Mouse (Mus musculus): Measurements from ENCODE around the gene Kcnj8. TPM values are rescaled to one million over a fixed set of nuclear protein-coding genes. Genes with fewer than 3 reads are reported as not detected.

The Kcnj8 gene
- polyA plus RNA-seq (2014; fragmentation: Nextera tagmentation; extraction: Ambion mirVana): 2.8 and 3.2 TPM in 2 replicates

GRCm38 (mm10) chr6:142571055-142571618, at the start of gene Kcnj8:
Kcnj8 (minus strand) TSS chr6:142571614.
- Histone ChIP-seq H3K27ac (replicated peaks; ENCODE audit: low read depth, low read length) (no peak within 1 kb of the TSS), H3K9ac (replicated peaks; ENCODE audit: low read length) (peak within 1 kb of the TSS; percentile 30)

GRCm38 (mm10) chr6:142616659-142617058, 45.2 kb upstream of the Kcnj8 start:
- Histone ChIP-seq H3K4me2 (ENCODE audit: low read depth, low read length) (no peak overlapping the region), H3K9me3 (replicated peaks; ENCODE audit: control insufficient read depth, low read length) (no peaks in the 10 kb centered on the region), H3K36me3 (replicated peaks; ENCODE audit: control insufficient read depth, insufficient read depth, low read depth, low read length) (no peaks in the 10 kb centered on the region), H3K4me1 (ENCODE audit: control insufficient read depth, insufficient read depth, low read length) (no peaks in the 10 kb centered on the region), H3K9ac (replicated peaks; ENCODE audit: low read length) (no peak overlapping the region), H3K27me3 (ENCODE audit: control insufficient read depth, insufficient read depth, low read length) (no peaks in the 10 kb centered on the region), H3K4me3 (ENCODE audit: low read depth, low read length) (no peak overlapping the region), H3K27ac (replicated peaks; ENCODE audit: low read depth, low read length) (no peak overlapping the region)
- DNase-seq (ENCODE audit: low spot score): no peak
- WGBS: 55% methylated on average over 3 of the region's 3 CpGs
- ATAC-seq (replicated peaks; ENCODE audit: insufficient number of reproducible peaks, low FRiP score, low TSS enrichment, low read depth): no peak

More at GRCm38 (mm10) chr6:142571055-142571618, at the start of gene Kcnj8:
- no peaks in the 10 kb centered on the region for H3K9me3 ChIP-seq (replicated peaks; ENCODE audit: control insufficient read depth, low read length)
- peak within 1 kb of the TSS; percentile 43 for H3K4me3 ChIP-seq (ENCODE audit: low read depth, low read length)
- H3K4me2 ChIP-seq (ENCODE audit: low read depth, low read length): peak within 1 kb of the TSS; percentile 59
- DNase-seq (ENCODE audit: low spot score) (peak; percentile 66), ATAC-seq (replicated peaks; ENCODE audit: insufficient number of reproducible peaks, low FRiP score, low TSS enrichment, low read depth) (peak; percentile 88)
- WGBS: under 1% methylated on average over 34 of the region's 34 CpGs
- H3K4me1 ChIP-seq (ENCODE audit: control insufficient read depth, insufficient read depth, low read length): no peaks in the 10 kb centered on the region
- H3K36me3 ChIP-seq (replicated peaks; ENCODE audit: control insufficient read depth, insufficient read depth, low read depth, low read length): no peaks in the 10 kb centered on the region
- H3K27me3 ChIP-seq (ENCODE audit: control insufficient read depth, insufficient read depth, low read length): peaks cover 12% of the 10 kb centered on the region

- Histone ChIP-seq H3K4me3 (ENCODE audit: low read depth, low read length) (no peak overlapping the region), H3K27me3 (ENCODE audit: control insufficient read depth, insufficient read depth, low read length) (no peaks in the 10 kb centered on the region), H3K4me1 (ENCODE audit: control insufficient read depth, insufficient read depth, low read length) (no peaks in the 10 kb centered on the region), H3K9me3 (replicated peaks; ENCODE audit: control insufficient read depth, low read length) (no peaks in the 10 kb centered on the region), H3K36me3 (replicated peaks; ENCODE audit: control insufficient read depth, insufficient read depth, low read depth, low read length) (no peaks in the 10 kb centered on the region), H3K4me2 (ENCODE audit: low read depth, low read length) (no peak overlapping the region), H3K27ac (replicated peaks; ENCODE audit: low read depth, low read length) (no peak overlapping the region), H3K9ac (replicated peaks; ENCODE audit: low read length) (no peak overlapping the region)
- ATAC-seq (replicated peaks; ENCODE audit: insufficient number of reproducible peaks, low FRiP score, low TSS enrichment, low read depth) (no peak), DNase-seq (ENCODE audit: low spot score) (no peak)
- WGBS: 78% methylated on average over 10 of the region's 10 CpGs
These were observed 42.9 kb upstream of the Kcnj8 start for GRCm38 (mm10) chr6:142614324-142614723.

GRCm38 (mm10) chr6:142612366-142612765, 41.0 kb upstream of the Kcnj8 start:
- WGBS: 90% methylated on average over 8 of the region's 8 CpGs
- Histone ChIP-seq H3K27ac (replicated peaks; ENCODE audit: low read depth, low read length) (no peak overlapping the region), H3K4me2 (ENCODE audit: low read depth, low read length) (no peak overlapping the region), H3K9ac (replicated peaks; ENCODE audit: low read length) (no peak overlapping the region), H3K4me1 (ENCODE audit: control insufficient read depth, insufficient read depth, low read length) (no peaks in the 10 kb centered on the region), H3K4me3 (ENCODE audit: low read depth, low read length) (no peak overlapping the region), H3K36me3 (replicated peaks; ENCODE audit: control insufficient read depth, insufficient read depth, low read depth, low read length) (no peaks in the 10 kb centered on the region), H3K27me3 (ENCODE audit: control insufficient read depth, insufficient read depth, low read length) (no peaks in the 10 kb centered on the region), H3K9me3 (replicated peaks; ENCODE audit: control insufficient read depth, low read length) (no peaks in the 10 kb centered on the region)
- no peak for DNase-seq (ENCODE audit: low spot score)
- ATAC-seq (replicated peaks; ENCODE audit: insufficient number of reproducible peaks, low FRiP score, low TSS enrichment, low read depth): no peak

- peak; percentile 61 for ATAC-seq (replicated peaks; ENCODE audit: insufficient number of reproducible peaks, low FRiP score, low TSS enrichment, low read depth)
- WGBS: 56% methylated on average over 9 of the region's 9 CpGs
- no peak overlapping the region for H3K4me2 ChIP-seq (ENCODE audit: low read depth, low read length)
- H3K4me3 ChIP-seq (ENCODE audit: low read depth, low read length): no peak overlapping the region
- H3K4me1 ChIP-seq (ENCODE audit: control insufficient read depth, insufficient read depth, low read length): no peaks in the 10 kb centered on the region
- no peaks in the 10 kb centered on the region for H3K27me3 ChIP-seq (ENCODE audit: control insufficient read depth, insufficient read depth, low read length)
- no peak overlapping the region for H3K9ac ChIP-seq (replicated peaks; ENCODE audit: low read length)
- H3K27ac ChIP-seq (replicated peaks; ENCODE audit: low read depth, low read length): peak overlapping the region; percentile 52; the same call in 1 of the 2 replicates
- no peaks in the 10 kb centered on the region for H3K36me3 ChIP-seq (replicated peaks; ENCODE audit: control insufficient read depth, insufficient read depth, low read depth, low read length)
- no peaks in the 10 kb centered on the region for H3K9me3 ChIP-seq (replicated peaks; ENCODE audit: control insufficient read depth, low read length)
- DNase-seq (ENCODE audit: low spot score): peak; percentile 61
These were observed 38.3 kb upstream of the Kcnj8 start for GRCm38 (mm10) chr6:142609401-142610373.

- no peaks in the 10 kb centered on the region for H3K9me3 ChIP-seq (replicated peaks; ENCODE audit: control insufficient read depth, low read length)
- 68% methylated on average over 7 of the region's 7 CpGs for WGBS
- no peak overlapping the region for H3K9ac ChIP-seq (replicated peaks; ENCODE audit: low read length)
- H3K4me1 ChIP-seq (ENCODE audit: control insufficient read depth, insufficient read depth, low read length): no peaks in the 10 kb centered on the region
- no peak overlapping the region for H3K4me3 ChIP-seq (ENCODE audit: low read depth, low read length)
- no peak overlapping the region for H3K4me2 ChIP-seq (ENCODE audit: low read depth, low read length)
- H3K27me3 ChIP-seq (ENCODE audit: control insufficient read depth, insufficient read depth, low read length): no peaks in the 10 kb centered on the region
- H3K27ac ChIP-seq (replicated peaks; ENCODE audit: low read depth, low read length): no peak overlapping the region
- ATAC-seq (replicated peaks; ENCODE audit: insufficient number of reproducible peaks, low FRiP score, low TSS enrichment, low read depth): no peak
- no peak for DNase-seq (ENCODE audit: low spot score)
- no peaks in the 10 kb centered on the region for H3K36me3 ChIP-seq (replicated peaks; ENCODE audit: control insufficient read depth, insufficient read depth, low read depth, low read length)
These were observed 35.7 kb upstream of the Kcnj8 start for GRCm38 (mm10) chr6:142607080-142607479.

GRCm38 (mm10) chr6:142602772-142603171, 31.4 kb upstream of the Kcnj8 start:
- Histone ChIP-seq H3K4me3 (ENCODE audit: low read depth, low read length) (no peak overlapping the region), H3K9ac (replicated peaks; ENCODE audit: low read length) (no peak overlapping the region)
- WGBS: 67% methylated on average over 6 of the region's 6 CpGs

GRCm38 (mm10) chr6:142578831-142579230, 7.4 kb upstream of the Kcnj8 start:
- Histone ChIP-seq H3K36me3 (replicated peaks; ENCODE audit: control insufficient read depth, insufficient read depth, low read depth, low read length) (no peaks in the 10 kb centered on the region), H3K4me3 (ENCODE audit: low read depth, low read length) (no peak overlapping the region), H3K27me3 (ENCODE audit: control insufficient read depth, insufficient read depth, low read length) (no peaks in the 10 kb centered on the region), H3K27ac (replicated peaks; ENCODE audit: low read depth, low read length) (no peak overlapping the region), H3K4me2 (ENCODE audit: low read depth, low read length) (no peak overlapping the region), H3K4me1 (ENCODE audit: control insufficient read depth, insufficient read depth, low read length) (no peaks in the 10 kb centered on the region), H3K9ac (replicated peaks; ENCODE audit: low read length) (no peak overlapping the region), H3K9me3 (replicated peaks; ENCODE audit: control insufficient read depth, low read length) (no peaks in the 10 kb centered on the region)
- ATAC-seq (replicated peaks; ENCODE audit: insufficient number of reproducible peaks, low FRiP score, low TSS enrichment, low read depth): no peak
- WGBS: 77% methylated on average over 4 of the region's 4 CpGs
- no peak for DNase-seq (ENCODE audit: low spot score)

More at GRCm38 (mm10) chr6:142602772-142603171, 31.4 kb upstream of the Kcnj8 start:
- Histone ChIP-seq H3K27ac (replicated peaks; ENCODE audit: low read depth, low read length) (no peak overlapping the region), H3K4me2 (ENCODE audit: low read depth, low read length) (no peak overlapping the region), H3K4me1 (ENCODE audit: control insufficient read depth, insufficient read depth, low read length) (no peaks in the 10 kb centered on the region), H3K27me3 (ENCODE audit: control insufficient read depth, insufficient read depth, low read length) (no peaks in the 10 kb centered on the region), H3K36me3 (replicated peaks; ENCODE audit: control insufficient read depth, insufficient read depth, low read depth, low read length) (no peaks in the 10 kb centered on the region), H3K9me3 (replicated peaks; ENCODE audit: control insufficient read depth, low read length) (no peaks in the 10 kb centered on the region)
- ATAC-seq (replicated peaks; ENCODE audit: insufficient number of reproducible peaks, low FRiP score, low TSS enrichment, low read depth) (no peak), DNase-seq (ENCODE audit: low spot score) (no peak)

Measured in embryonic facial prominence, embryonic 11.5 days (tissue).